Mouse (Mus musculus) kidney, embryonic 14.5 days (tissue): ENCODE measurements at regions not wholly inside any gene's neighbourhood (a gene's known extent, or its start where the extent isn't known, plus 50 kb on each side); places are given as distances from the start of the nearest gene placed in this dataset.

Experiments used
- ATAC-seq: fragments of 200-750 bp; cut with Nextera tagmentation; 2 replicates; pipeline ENCODE4 v1.8.0; 2017; ENCODE audit warnings: moderate number of reproducible peaks, mild to moderate bottlenecking, moderate TSS enrichment, moderate library complexity; ENCODE audit not compliant: low FRiP score, low TSS enrichment
- H3K27ac ChIP-seq: fragments of 300-500 bp; sonication (generic); 2 replicates; pipeline ENCODE4 v1.5.1; 2014; ENCODE audit warnings: low read depth, mild to moderate bottlenecking, low read length, moderate library complexity, mixed read lengths
- H3K27me3 ChIP-seq: fragments of 300-500 bp; sonication (generic); 2 replicates; pipeline ENCODE4 v1.6.1; 2014; ENCODE audit warnings: mild to moderate bottlenecking, low read length; ENCODE audit not compliant: control insufficient read depth, insufficient read depth
- H3K36me3 ChIP-seq: fragments of 300-500 bp; sonication (generic); 2 replicates; pipeline ENCODE4 v1.6.1; 2014; ENCODE audit warnings: low read length, mixed read lengths; ENCODE audit not compliant: control insufficient read depth, insufficient read depth
- H3K4me1 ChIP-seq: fragments of 300-500 bp; sonication (generic); 2 replicates; pipeline ENCODE4 v1.6.1; 2014; ENCODE audit warnings: low read length, mixed read lengths; ENCODE audit not compliant: control insufficient read depth, insufficient read depth
- H3K4me2 ChIP-seq: fragments of 300-500 bp; sonication (generic); replicated peaks from 2 replicates; pipeline ENCODE4 v1.6.1; 2014; ENCODE audit warnings: low read depth, mild to moderate bottlenecking, low read length
- H3K4me3 ChIP-seq: fragments of 300-500 bp; sonication (generic); 2 replicates; pipeline ENCODE4 v1.5.1; 2014; ENCODE audit warnings: mild to moderate bottlenecking, low read length
- H3K9ac ChIP-seq: fragments of 300-500 bp; sonication (generic); 2 replicates; pipeline ENCODE4 v1.6.1; 2014; ENCODE audit warnings: low read depth, mild to moderate bottlenecking, low read length, moderate library complexity
- H3K9me3 ChIP-seq: fragments of 300-500 bp; sonication (generic); 2 replicates; pipeline ENCODE4 v1.6.1; 2016; ENCODE audit warnings: low read length; ENCODE audit not compliant: control insufficient read depth
- WGBS: fragments of 180-500 bp; shearing (Covaris S2); extraction: QIAGEN DNeasy Blood & Tissue Kit; methylation state at CpG from one replicate; pipeline ENCODE4 v1.1.7; 2014; 5-methylcytosine and 5-hydroxymethylcytosine counted together

GRCm38 (mm10) chr3:143619125-143619524 is 585.9 kb downstream of the Lmo4 start:
- H3K4me2 ChIP-seq: no peak overlapping the region
- no peak overlapping the region for H3K4me3 ChIP-seq
- peaks cover 8% of the 10 kb centered on the region; the same call in 1 of the 2 replicates for H3K4me1 ChIP-seq
- no peak for ATAC-seq
- no peaks in the 10 kb centered on the region for H3K27me3 ChIP-seq
- no peak overlapping the region for H3K9ac ChIP-seq
- H3K27ac ChIP-seq: no peak overlapping the region
- H3K9me3 ChIP-seq: no peaks in the 10 kb centered on the region
- H3K36me3 ChIP-seq: no peaks in the 10 kb centered on the region
- WGBS: 82% methylated on average over 1 of the region's 1 CpGs

- ATAC-seq: no peak
- H3K36me3 ChIP-seq: no peaks in the 10 kb centered on the region
- H3K9me3 ChIP-seq: no peaks in the 10 kb centered on the region
- 85% methylated on average over 5 of the region's 5 CpGs for WGBS
- H3K4me3 ChIP-seq: no peak overlapping the region
- H3K4me2 ChIP-seq: no peak overlapping the region
- H3K27ac ChIP-seq: no peak overlapping the region
- no peak overlapping the region for H3K9ac ChIP-seq
- no peaks in the 10 kb centered on the region for H3K27me3 ChIP-seq
- H3K4me1 ChIP-seq: no peaks in the 10 kb centered on the region
These were observed 590.1 kb downstream of the Lmo4 start for GRCm38 (mm10) chr3:143614895-143615294.

GRCm38 (mm10) chr3:143614004-143614403 is 591.0 kb downstream of the Lmo4 start:
- Histone ChIP-seq H3K4me2 (no peak overlapping the region), H3K4me3 (no peak overlapping the region), H3K9me3 (no peaks in the 10 kb centered on the region), H3K4me1 (0 out of 2 replicates have a peak, but pooled peaks cover 3% of the 10 kb centered on the region), H3K36me3 (no peaks in the 10 kb centered on the region), H3K9ac (no peak overlapping the region), H3K27ac (no peak overlapping the region), H3K27me3 (no peaks in the 10 kb centered on the region)
- ATAC-seq: no peak
- WGBS: 92% methylated on average over 3 of the region's 3 CpGs

- H3K36me3 ChIP-seq: no peaks in the 10 kb centered on the region
- H3K4me2 ChIP-seq: no peak overlapping the region
- H3K9me3 ChIP-seq: no peaks in the 10 kb centered on the region
- WGBS: 46% methylated on average over 2 of the region's 2 CpGs
- 0 out of 2 replicates have a peak, but pooled peaks cover 3% of the 10 kb centered on the region for H3K4me1 ChIP-seq
- ATAC-seq: no peak
- H3K27ac ChIP-seq: no peak overlapping the region
- no peak overlapping the region for H3K9ac ChIP-seq
- no peak overlapping the region for H3K4me3 ChIP-seq
- H3K27me3 ChIP-seq: no peaks in the 10 kb centered on the region
These were observed 595.3 kb downstream of the Lmo4 start for GRCm38 (mm10) chr3:143609673-143610072.

GRCm38 (mm10) chr3:143599120-143599519 is 605.9 kb downstream of the Lmo4 start:
- H3K9me3 ChIP-seq: no peaks in the 10 kb centered on the region
- no peak overlapping the region for H3K4me3 ChIP-seq
- H3K36me3 ChIP-seq: no peaks in the 10 kb centered on the region
- no peak overlapping the region for H3K27ac ChIP-seq
- H3K4me2 ChIP-seq: no peak overlapping the region
- no peak for ATAC-seq
- WGBS: 39% methylated on average over 2 of the region's 2 CpGs
- no peaks in the 10 kb centered on the region for H3K4me1 ChIP-seq
- no peak overlapping the region for H3K9ac ChIP-seq
- no peaks in the 10 kb centered on the region for H3K27me3 ChIP-seq

- Histone ChIP-seq H3K9me3 (no peaks in the 10 kb centered on the region), H3K4me3 (no peak overlapping the region), H3K4me1 (no peaks in the 10 kb centered on the region), H3K9ac (no peak overlapping the region), H3K27me3 (no peaks in the 10 kb centered on the region), H3K36me3 (no peaks in the 10 kb centered on the region), H3K27ac (no peak overlapping the region), H3K4me2 (no peak overlapping the region)
- WGBS: 14% methylated on average over 11 of the region's 11 CpGs
- ATAC-seq: no peak
These were observed 607.9 kb downstream of the Lmo4 start for GRCm38 (mm10) chr3:143596949-143597593.

GRCm38 (mm10) chr3:143596011-143596683 is 608.9 kb downstream of the Lmo4 start:
- 72% methylated on average over 5 of the region's 5 CpGs for WGBS

GRCm38 (mm10) chr3:143595081-143595480 is 609.9 kb downstream of the Lmo4 start:
- H3K9me3 ChIP-seq: no peaks in the 10 kb centered on the region
- no peak for ATAC-seq
- H3K27ac ChIP-seq: no peak overlapping the region
- no peaks in the 10 kb centered on the region for H3K36me3 ChIP-seq
- H3K4me2 ChIP-seq: no peak overlapping the region
- no peak overlapping the region for H3K9ac ChIP-seq
- 83% methylated on average over 2 of the region's 2 CpGs for WGBS
- H3K4me1 ChIP-seq: no peaks in the 10 kb centered on the region
- H3K27me3 ChIP-seq: no peaks in the 10 kb centered on the region
- no peak overlapping the region for H3K4me3 ChIP-seq

More at GRCm38 (mm10) chr3:143596011-143596683, 608.9 kb downstream of the Lmo4 start:
- no peak overlapping the region for H3K4me2 ChIP-seq
- no peak overlapping the region for H3K4me3 ChIP-seq
- H3K9me3 ChIP-seq: no peaks in the 10 kb centered on the region
- no peaks in the 10 kb centered on the region for H3K4me1 ChIP-seq
- no peak overlapping the region for H3K9ac ChIP-seq
- H3K36me3 ChIP-seq: no peaks in the 10 kb centered on the region
- H3K27ac ChIP-seq: no peak overlapping the region
- H3K27me3 ChIP-seq: no peaks in the 10 kb centered on the region
- no peak for ATAC-seq

- ATAC-seq: no peak
- Histone ChIP-seq H3K27me3 (no peaks in the 10 kb centered on the region), H3K4me3 (no peak overlapping the region), H3K9me3 (no peaks in the 10 kb centered on the region), H3K4me2 (no peak overlapping the region), H3K9ac (no peak overlapping the region), H3K27ac (no peak overlapping the region), H3K4me1 (no peaks in the 10 kb centered on the region), H3K36me3 (no peaks in the 10 kb centered on the region)
- 42% methylated on average over 7 of the region's 7 CpGs for WGBS
These were observed 610.3 kb downstream of the Lmo4 start for GRCm38 (mm10) chr3:143594676-143595075.
